Mouse (Mus musculus): ENCODE measurements around the gene Fam120a. TPM values are rescaled to one million over a fixed set of nuclear protein-coding genes. Genes with fewer than 3 reads are reported as not detected.

Fam120a gene
- polyA plus RNA-seq, 1 experiment: 60.7 TPM

DNA sequence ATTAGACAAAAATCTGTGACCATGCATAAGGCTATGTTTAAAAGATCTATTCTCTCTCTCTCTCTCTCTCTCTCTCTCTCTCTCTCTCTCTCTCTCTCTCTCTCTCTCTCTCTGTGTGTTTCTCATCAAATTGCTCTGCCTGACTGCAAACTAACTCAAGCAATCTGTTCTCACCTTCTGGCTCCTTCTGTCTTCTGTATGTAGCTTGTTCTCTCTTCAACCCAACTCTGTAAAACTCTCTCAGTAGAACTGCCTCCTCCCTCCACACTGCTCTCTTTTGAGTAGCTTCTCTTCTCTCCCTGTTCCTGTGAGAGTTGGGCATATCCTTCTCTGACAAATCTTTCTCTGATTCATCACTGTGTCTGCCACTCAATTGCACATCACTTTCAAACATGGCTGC, 25.1 kb upstream of the Fam120a start:
- Histone ChIP-seq H3K36me3 (replicated peaks; ENCODE audit: low read length) (no peaks in the 10 kb centered on the region), H3K4me3 (replicated peaks) (no peak overlapping the region), H3K27me3 (replicated peaks) (peaks cover 7% of the 10 kb centered on the region), H3K9me3 (peaks cover 5% of the 10 kb centered on the region; the same call in 1 of the 2 replicates), H3K4me1 (peaks cover 15% of the 10 kb centered on the region)
- no peak for TF ChIP-seq FLI1 (IDR thresholded peaks at IDR 0.05; ENCODE audit: low read length)
- TF ChIP-seq GATA1 (IDR thresholded peaks at IDR 0.05; ENCODE audit: borderline replicate concordance, low read length): no peak

DNA sequence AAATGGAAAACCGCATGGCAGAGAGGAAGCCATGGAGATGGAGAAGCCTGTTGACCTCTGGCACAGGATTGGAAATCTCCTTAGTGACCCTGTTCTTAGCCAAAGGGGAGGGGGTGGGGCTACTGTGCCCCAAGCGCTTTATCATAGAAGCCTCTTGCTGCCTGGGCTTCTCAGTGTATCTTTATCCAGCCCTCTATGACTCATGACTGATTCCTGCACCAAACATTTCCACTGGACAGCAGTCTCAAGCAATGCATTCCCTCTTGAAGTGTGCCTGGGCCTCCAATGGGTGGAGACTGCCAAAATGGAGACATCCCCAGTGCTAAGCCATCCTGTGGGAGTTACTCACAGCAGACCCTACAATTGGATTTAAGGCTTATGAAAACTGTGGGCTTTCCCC, 22.3 kb upstream of the Fam120a start:
- no peak for TF ChIP-seq GATA1 (IDR thresholded peaks at IDR 0.05; ENCODE audit: borderline replicate concordance, low read length)
- no peak for TF ChIP-seq FLI1 (IDR thresholded peaks at IDR 0.05; ENCODE audit: low read length)
- no peaks in the 10 kb centered on the region for H3K36me3 ChIP-seq (replicated peaks; ENCODE audit: low read length)
- H3K9me3 ChIP-seq: peaks cover 15% of the 10 kb centered on the region
- H3K27me3 ChIP-seq (replicated peaks): peaks cover 7% of the 10 kb centered on the region
- peaks cover 15% of the 10 kb centered on the region for H3K4me1 ChIP-seq
- H3K4me3 ChIP-seq (replicated peaks): no peak overlapping the region

DNA sequence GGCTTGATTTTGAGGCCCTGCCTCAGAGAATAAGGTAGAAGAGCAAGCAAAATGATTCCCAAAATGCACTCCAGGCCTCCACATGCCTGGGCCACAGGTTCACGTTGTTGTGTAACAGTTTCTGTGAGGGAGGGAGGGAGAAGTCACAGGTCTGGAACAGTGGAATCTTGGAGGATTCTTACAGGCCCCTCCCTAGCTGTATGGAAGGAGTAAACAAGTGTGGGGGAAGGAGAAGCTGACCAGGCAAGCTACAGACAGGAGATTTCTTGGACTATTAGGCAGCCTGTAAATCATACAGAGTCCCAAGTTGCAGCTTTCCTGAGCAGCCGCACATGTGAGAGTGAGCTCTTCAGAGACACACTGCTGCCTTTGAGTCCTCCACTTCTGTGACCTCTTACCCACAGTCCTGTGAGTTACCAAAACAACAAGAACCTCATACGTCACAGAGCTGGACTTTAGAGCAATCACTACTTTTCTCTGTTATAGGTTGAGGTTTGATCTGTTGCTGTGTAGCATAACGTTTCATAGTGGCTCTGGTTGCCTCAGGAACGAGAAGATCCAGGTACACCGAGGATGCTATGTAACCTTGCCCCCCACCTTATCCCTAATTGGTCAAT, 14.8 kb upstream of the Fam120a start:
- H3K27me3 ChIP-seq (replicated peaks): no peaks in the 10 kb centered on the region
- no peak overlapping the region for H3K4me3 ChIP-seq (replicated peaks)
- peaks cover 10% of the 10 kb centered on the region for H3K9me3 ChIP-seq
- TF ChIP-seq FLI1 (IDR thresholded peaks at IDR 0.05; ENCODE audit: low read length) (no peak), GATA1 (IDR thresholded peaks at IDR 0.05; ENCODE audit: borderline replicate concordance, low read length) (no peak)
- H3K36me3 ChIP-seq (replicated peaks; ENCODE audit: low read length): no peaks in the 10 kb centered on the region
- H3K4me1 ChIP-seq: peaks cover 48% of the 10 kb centered on the region

DNA sequence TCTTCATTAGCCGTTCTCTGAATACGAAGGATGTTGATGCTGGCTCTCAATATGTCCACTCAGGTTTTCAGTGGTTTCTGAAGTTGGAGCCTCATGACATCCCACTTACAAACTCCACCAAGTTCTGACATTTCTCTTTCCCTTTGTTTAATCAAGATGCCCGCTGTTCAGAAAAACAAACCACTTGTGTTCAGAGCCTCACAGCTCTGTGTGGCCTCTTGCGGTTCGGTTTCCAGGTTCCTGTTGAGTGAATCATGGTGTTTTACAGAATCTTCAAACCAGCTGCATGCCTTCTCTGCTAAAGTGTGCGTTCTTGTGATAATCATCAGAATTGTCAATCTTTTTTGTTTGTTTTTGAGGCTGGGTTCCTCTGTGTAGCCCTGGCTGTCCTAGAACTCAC, 11.3 kb upstream of the Fam120a start:
- Histone ChIP-seq H3K4me1 (peaks cover 63% of the 10 kb centered on the region), H3K27me3 (replicated peaks) (no peaks in the 10 kb centered on the region), H3K9me3 (no peaks in the 10 kb centered on the region), H3K36me3 (replicated peaks; ENCODE audit: low read length) (no peaks in the 10 kb centered on the region), H3K4me3 (replicated peaks) (no peak overlapping the region)
- TF ChIP-seq FLI1 (IDR thresholded peaks at IDR 0.05; ENCODE audit: low read length) (no peak), GATA1 (IDR thresholded peaks at IDR 0.05; ENCODE audit: borderline replicate concordance, low read length) (no peak)

DNA sequence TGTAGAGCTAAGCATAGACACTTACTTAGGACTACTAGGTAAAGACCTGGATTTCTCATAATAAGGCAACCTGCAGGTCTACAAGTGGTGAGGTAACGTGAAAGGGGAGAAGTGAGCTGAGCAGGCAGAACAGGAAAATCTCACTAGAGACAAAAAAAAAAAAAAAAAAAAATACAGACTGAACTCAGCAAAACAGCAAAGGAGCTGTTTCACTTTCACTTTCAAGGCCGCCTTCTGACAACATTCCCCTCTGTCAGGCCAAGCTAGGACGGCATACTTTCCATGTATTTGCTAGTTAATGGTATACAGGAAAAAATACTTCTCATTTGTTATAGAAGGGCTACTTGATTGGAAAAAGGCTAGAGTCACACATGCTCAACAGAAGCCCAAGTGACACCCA, 10.0 kb upstream of the Fam120a start:
- Histone ChIP-seq H3K36me3 (replicated peaks; ENCODE audit: low read length) (no peaks in the 10 kb centered on the region), H3K27me3 (replicated peaks) (no peaks in the 10 kb centered on the region), H3K4me3 (replicated peaks) (peak overlapping the region; percentile 90), H3K4me1 (peaks cover 72% of the 10 kb centered on the region), H3K9me3 (no peaks in the 10 kb centered on the region)
- no peak for TF ChIP-seq FLI1 (IDR thresholded peaks at IDR 0.05; ENCODE audit: low read length)
- no peak for TF ChIP-seq GATA1 (IDR thresholded peaks at IDR 0.05; ENCODE audit: borderline replicate concordance, low read length)

DNA sequence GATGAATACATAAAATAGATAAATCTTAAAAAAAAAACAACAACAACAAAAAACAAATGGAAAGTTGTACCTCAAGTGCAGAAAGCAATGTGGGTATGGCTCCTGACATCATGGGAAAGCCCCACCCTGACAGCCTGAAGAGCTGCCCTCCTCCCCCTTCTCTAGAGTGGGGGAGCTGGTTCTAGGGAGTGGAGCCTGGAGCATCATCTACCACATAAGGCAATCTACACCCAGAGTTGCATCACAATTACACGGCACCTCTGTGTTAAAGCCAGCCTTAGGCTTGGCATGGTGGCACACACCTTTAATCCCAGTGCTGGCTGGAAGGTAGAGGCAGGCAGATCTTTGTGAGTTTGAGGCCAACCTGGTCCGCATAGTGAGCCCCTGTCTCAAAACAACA, 6.9 kb upstream of the Fam120a start:
- Histone ChIP-seq H3K36me3 (replicated peaks; ENCODE audit: low read length) (peaks cover 22% of the 10 kb centered on the region), H3K4me1 (peaks cover 77% of the 10 kb centered on the region), H3K4me3 (replicated peaks) (no peak overlapping the region), H3K27me3 (replicated peaks) (no peaks in the 10 kb centered on the region), H3K9me3 (no peaks in the 10 kb centered on the region)
- no peak for TF ChIP-seq GATA1 (IDR thresholded peaks at IDR 0.05; ENCODE audit: borderline replicate concordance, low read length)
- TF ChIP-seq FLI1 (IDR thresholded peaks at IDR 0.05; ENCODE audit: low read length): no peak

DNA sequence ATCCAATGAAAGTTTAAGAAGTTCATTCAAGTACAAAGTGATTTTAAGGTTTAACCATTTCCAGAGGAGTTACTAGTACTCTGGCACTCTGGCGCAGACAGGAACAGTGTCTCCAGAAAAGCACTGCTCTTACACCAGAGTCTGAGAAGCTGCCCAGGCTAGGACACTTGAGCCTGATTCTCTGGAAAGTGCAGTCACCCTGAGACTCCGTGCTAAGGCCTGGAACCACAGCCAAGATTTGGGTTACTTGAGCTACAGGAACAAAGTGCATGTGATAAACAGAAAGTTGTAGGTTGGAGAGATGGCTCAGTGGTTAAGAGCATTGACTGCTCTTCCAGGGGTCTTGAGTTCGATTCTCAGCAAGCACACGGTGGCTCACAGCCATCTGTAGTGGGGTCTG, 6.4 kb upstream of the Fam120a start:
- TF ChIP-seq FLI1 (IDR thresholded peaks at IDR 0.05; ENCODE audit: low read length) (no peak), GATA1 (IDR thresholded peaks at IDR 0.05; ENCODE audit: borderline replicate concordance, low read length) (no peak)
- peaks cover 76% of the 10 kb centered on the region for H3K4me1 ChIP-seq
- H3K9me3 ChIP-seq: no peaks in the 10 kb centered on the region
- no peak overlapping the region for H3K4me3 ChIP-seq (replicated peaks)
- peaks cover 22% of the 10 kb centered on the region for H3K36me3 ChIP-seq (replicated peaks; ENCODE audit: low read length)
- no peaks in the 10 kb centered on the region for H3K27me3 ChIP-seq (replicated peaks)

DNA sequence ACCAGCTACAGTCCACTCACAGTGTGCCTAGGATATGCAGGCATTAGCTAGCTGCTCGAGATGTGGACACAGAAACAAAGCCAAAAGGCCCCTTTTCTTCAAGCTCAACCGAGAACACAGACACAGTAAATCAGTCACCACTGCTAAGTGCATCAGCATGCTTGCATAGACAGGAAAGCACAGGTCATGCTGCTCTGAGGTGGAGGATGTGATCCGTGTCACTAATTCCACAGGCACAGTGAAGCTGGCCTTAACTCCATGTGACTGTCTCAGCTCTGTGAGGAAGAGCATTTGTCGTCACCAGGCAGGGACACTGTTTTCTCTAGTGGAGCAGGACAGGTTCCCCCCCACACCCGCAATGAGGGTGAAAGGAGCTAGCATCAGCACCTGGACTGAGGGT, 5.4 kb upstream of the Fam120a start:
- H3K4me1 ChIP-seq: peaks cover 70% of the 10 kb centered on the region
- no peaks in the 10 kb centered on the region for H3K27me3 ChIP-seq (replicated peaks)
- peak overlapping the region; percentile 55 for H3K4me3 ChIP-seq (replicated peaks)
- no peaks in the 10 kb centered on the region for H3K9me3 ChIP-seq
- peaks cover 22% of the 10 kb centered on the region for H3K36me3 ChIP-seq (replicated peaks; ENCODE audit: low read length)
- no peak for TF ChIP-seq GATA1 (IDR thresholded peaks at IDR 0.05; ENCODE audit: borderline replicate concordance, low read length)
- no peak for TF ChIP-seq FLI1 (IDR thresholded peaks at IDR 0.05; ENCODE audit: low read length)

DNA sequence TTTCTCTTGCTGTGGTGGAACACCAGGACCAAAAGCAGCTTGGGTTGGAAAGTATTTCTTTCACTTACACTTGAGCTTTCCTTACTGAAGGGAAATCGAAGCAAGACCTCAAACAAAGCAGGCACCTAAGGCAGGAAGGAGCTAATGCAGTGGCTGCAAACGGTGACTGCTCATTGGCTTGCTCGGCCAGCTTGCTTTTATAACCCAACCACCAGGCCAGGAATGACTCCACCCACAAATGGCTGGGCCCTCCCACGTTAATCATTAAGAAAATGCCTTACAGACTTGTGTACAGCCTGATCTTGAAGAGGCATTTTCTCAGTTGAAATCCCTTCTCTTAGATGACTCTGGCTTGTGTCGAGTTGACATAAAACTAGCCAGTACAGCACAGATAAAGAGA, 3.2 kb upstream of the Fam120a start:
- H3K4me3 ChIP-seq (replicated peaks): no peak overlapping the region
- H3K4me1 ChIP-seq: peaks cover 57% of the 10 kb centered on the region
- no peaks in the 10 kb centered on the region for H3K27me3 ChIP-seq (replicated peaks)
- peaks cover 22% of the 10 kb centered on the region for H3K36me3 ChIP-seq (replicated peaks; ENCODE audit: low read length)
- TF ChIP-seq GATA1 (IDR thresholded peaks at IDR 0.05; ENCODE audit: borderline replicate concordance, low read length): no peak
- TF ChIP-seq FLI1 (IDR thresholded peaks at IDR 0.05; ENCODE audit: low read length): no peak
- H3K9me3 ChIP-seq: no peaks in the 10 kb centered on the region

DNA sequence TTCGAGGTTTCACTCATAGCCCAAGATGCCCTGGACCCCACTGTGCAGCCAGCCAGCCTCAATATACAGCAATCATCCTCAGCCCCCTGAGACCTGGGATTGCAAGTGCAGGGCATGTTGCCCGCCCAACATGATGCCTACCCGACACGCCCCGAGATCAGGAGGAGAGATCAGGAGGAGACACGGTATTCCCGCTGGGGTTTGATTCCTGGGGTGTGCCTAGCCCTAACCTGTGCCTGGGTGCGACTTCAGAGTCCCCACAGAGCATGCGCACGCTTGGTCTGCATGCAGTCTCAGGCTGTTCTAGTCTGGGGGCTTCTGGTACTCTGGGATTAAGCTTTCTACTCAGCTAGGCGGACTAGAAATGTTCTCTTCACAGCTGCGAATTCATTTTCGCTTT, 2.7 kb upstream of the Fam120a start:
- H3K27me3 ChIP-seq (replicated peaks): no peaks in the 10 kb centered on the region
- H3K9me3 ChIP-seq: no peaks in the 10 kb centered on the region
- H3K4me1 ChIP-seq: peaks cover 62% of the 10 kb centered on the region
- TF ChIP-seq FLI1 (IDR thresholded peaks at IDR 0.05; ENCODE audit: low read length) (no peak), GATA1 (IDR thresholded peaks at IDR 0.05; ENCODE audit: borderline replicate concordance, low read length) (no peak)
- peak overlapping the region; percentile 12 for H3K4me3 ChIP-seq (replicated peaks)
- H3K36me3 ChIP-seq (replicated peaks; ENCODE audit: low read length): peaks cover 22% of the 10 kb centered on the region

DNA sequence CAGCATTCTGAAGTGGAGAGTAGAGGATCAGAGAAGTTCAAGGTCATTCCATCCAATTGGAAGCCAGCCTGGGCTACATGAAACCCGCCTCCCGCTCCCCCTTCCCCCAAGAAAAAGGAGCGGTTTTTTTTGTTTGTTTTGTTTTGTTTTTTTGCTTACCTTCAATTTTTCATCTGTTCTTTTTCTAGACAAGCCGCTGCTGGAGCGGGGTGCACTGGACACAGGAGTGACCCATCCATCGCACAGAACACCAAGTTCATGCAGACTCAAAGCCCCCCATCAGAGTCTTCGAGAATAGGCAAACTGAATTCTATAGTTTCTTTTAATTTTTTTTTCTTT, 902 bp upstream of the Fam120a start:
- no peaks in the 10 kb centered on the region for H3K9me3 ChIP-seq
- TF ChIP-seq FLI1 (IDR thresholded peaks at IDR 0.05; ENCODE audit: low read length) (no peak), GATA1 (IDR thresholded peaks at IDR 0.05; ENCODE audit: borderline replicate concordance, low read length) (no peak)
- H3K4me1 ChIP-seq: peaks cover 65% of the 10 kb centered on the region
- H3K36me3 ChIP-seq (replicated peaks; ENCODE audit: low read length): peaks cover 30% of the 10 kb centered on the region
- H3K27me3 ChIP-seq (replicated peaks): no peaks in the 10 kb centered on the region
- H3K4me3 ChIP-seq (replicated peaks): peak overlapping the region; percentile 96

Data from megakaryocyte, embryonic 14.5 days (primary cell).